Mouse (Mus musculus): ENCODE measurements around the gene Etnk1.
"Not testable (repeated sequence)": the region's sequence is repeated elsewhere in the genome, so short reads cannot be mapped to it uniquely, and the experiment has no call there.

Etnk1 gene

GRCm38 (mm10) chr6:143171066-143171465 is 4.0 kb downstream of the Etnk1 start:
- DNase-seq (ENCODE audit: low spot score in 2 of 2) = no peak

- no peak for DNase-seq (ENCODE audit: low spot score in 2 of 2)
These were observed 4.9 kb downstream of the Etnk1 start for GRCm38 (mm10) chr6:143171781-143172465.

- not testable (repeated sequence) for DNase-seq (ENCODE audit: low spot score in 2 of 2)
These were observed 5.7 kb downstream of the Etnk1 start for GRCm38 (mm10) chr6:143172683-143173082.

GRCm38 (mm10) chr6:143174226-143174625 is 7.2 kb downstream of the Etnk1 start:
- no peak for DNase-seq (ENCODE audit: low spot score in 2 of 2)

GRCm38 (mm10) chr6:143174906-143175656 is 8.1 kb downstream of the Etnk1 start:
- no peak for DNase-seq (ENCODE audit: low spot score in 2 of 2)

- DNase-seq (ENCODE audit: low spot score in 2 of 2) = no peak
These were observed 9.1 kb downstream of the Etnk1 start for GRCm38 (mm10) chr6:143176076-143176475.

GRCm38 (mm10) chr6:143176591-143176990 is 9.6 kb downstream of the Etnk1 start:
- DNase-seq (ENCODE audit: low spot score in 2 of 2) = no peak

- no peak for DNase-seq (ENCODE audit: low spot score in 2 of 2)
These were observed 12.2 kb downstream of the Etnk1 start for GRCm38 (mm10) chr6:143179181-143179580.

- no peak for DNase-seq (ENCODE audit: low spot score in 2 of 2)
These were observed 12.7 kb downstream of the Etnk1 start for GRCm38 (mm10) chr6:143179733-143180132.

- DNase-seq (ENCODE audit: low spot score in 2 of 2) = no peak
These were observed 13.5 kb downstream of the Etnk1 start for GRCm38 (mm10) chr6:143180511-143180910.

GRCm38 (mm10) chr6:143184099-143184498 is 17.1 kb downstream of the Etnk1 start:
- no peak for DNase-seq (ENCODE audit: low spot score in 2 of 2)

GRCm38 (mm10) chr6:143184745-143185144 is 17.7 kb downstream of the Etnk1 start:
- DNase-seq (ENCODE audit: low spot score in 2 of 2) = no peak

GRCm38 (mm10) chr6:143190838-143191476 is 23.9 kb downstream of the Etnk1 start:
- DNase-seq (ENCODE audit: low spot score in 2 of 2) = no peak

GRCm38 (mm10) chr6:143191477-143192098 is 24.6 kb downstream of the Etnk1 start:
- DNase-seq (ENCODE audit: low spot score in 2 of 2) = no peak

GRCm38 (mm10) chr6:143192709-143193108 is 25.7 kb downstream of the Etnk1 start:
- no peak for DNase-seq (ENCODE audit: low spot score in 2 of 2)

- DNase-seq (ENCODE audit: low spot score in 2 of 2) = no peak
These were observed 26.1 kb downstream of the Etnk1 start for GRCm38 (mm10) chr6:143193166-143193565.

GRCm38 (mm10) chr6:143193641-143194040 is 26.6 kb downstream of the Etnk1 start:
- DNase-seq (ENCODE audit: low spot score in 2 of 2) = no peak

- no peak for DNase-seq (ENCODE audit: low spot score in 2 of 2)
These were observed 30.0 kb downstream of the Etnk1 start for GRCm38 (mm10) chr6:143197053-143197452.

- DNase-seq (ENCODE audit: low spot score in 2 of 2) = no peak
These were observed 31.4 kb downstream of the Etnk1 start for GRCm38 (mm10) chr6:143198421-143198820.

- no peak for DNase-seq (ENCODE audit: low spot score in 2 of 2)
These were observed 36.1 kb downstream of the Etnk1 start for GRCm38 (mm10) chr6:143203097-143203496.

GRCm38 (mm10) chr6:143208880-143209279 is 41.9 kb downstream of the Etnk1 start:
- no peak for DNase-seq (ENCODE audit: low spot score in 2 of 2)

- no peak for DNase-seq (ENCODE audit: low spot score in 2 of 2)
These were observed 45.7 kb downstream of the Etnk1 start for GRCm38 (mm10) chr6:143212766-143213165.
